Mouse (Mus musculus) lung, adult 2 months (tissue): ENCODE results near the gene Bsnd.

Experiments used
- CTCF ChIP-seq: fragments of 200-500 bp; IDR thresholded peaks from 2 replicates; pipeline ENCODE4 v1.5.1; 2011; ENCODE audit warnings: mild to moderate bottlenecking, low read length, control low read depth; ENCODE audit not compliant: insufficient read depth
- POLR2A ChIP-seq: fragments of 200-500 bp; IDR thresholded peaks from 2 replicates; pipeline ENCODE4 v1.6.1; 2011; ENCODE audit warnings: low read depth, mild to moderate bottlenecking, control low read depth, low read length, borderline replicate concordance; ENCODE audit errors: extremely low read depth

- TF ChIP-seq CTCF (no peak), POLR2A (no peak)
These were observed 21.2 kb downstream of the Bsnd start for GRCm38 (mm10) chr4:106470921-106471320.
